Mouse (Mus musculus) gastrocnemius, adult 2 months (tissue): ENCODE results near the gene Lax1. TPM values are rescaled to one million over a fixed set of nuclear protein-coding genes. Genes with fewer than 3 reads are reported as not detected.
"Not testable (repeated sequence)": the region's sequence is repeated elsewhere in the genome, so short reads cannot be mapped to it uniquely, and the experiment has no call there.

ENCODE experiments used
- DNase-seq: peaks from one replicate; pipeline ENCODE4 v3.0.0; 2022
- H3K27ac ChIP-seq: fragments of 200-600 bp; 2 replicates; pipeline ENCODE4 v1.8.1; 2022; ENCODE audit warnings: mild to moderate bottlenecking
- H3K4me3 ChIP-seq: fragments of 200-600 bp; 2 replicates; pipeline ENCODE4 v1.8.1; 2022; ENCODE audit warnings: mild to moderate bottlenecking, moderate library complexity
- CTCF ChIP-seq: fragments of 200-600 bp; IDR thresholded peaks from 2 replicates; pipeline ENCODE4 v1.8.1; 2022; ENCODE audit warnings: antibody characterized with exemption, mild to moderate bottlenecking, moderate library complexity
- intact Hi-C: fragments of 180-260 bp; cut with DNase I; formaldehyde crosslinking; loops from one replicate; pipeline ENCODE4 v1.15.1; 2025
- total RNA-seq, 2 experiments: library from RNA; stranded (reverse); gene quantifications; 2 replicates each; pipeline ENCODE4 v1.2.3; 2021

Lax1 gene
- total RNA-seq, 2 experiments from 2014 or later: not detected

GRCm38 (mm10) chr1:133710895-133711294, 21.0 kb upstream of the Lax1 start:
- DNase-seq: no peak
- H3K27ac ChIP-seq: no peak overlapping the region
- intact Hi-C loops: no loop called here
- no peak for TF ChIP-seq CTCF
- H3K4me3 ChIP-seq: no peak overlapping the region

DNA sequence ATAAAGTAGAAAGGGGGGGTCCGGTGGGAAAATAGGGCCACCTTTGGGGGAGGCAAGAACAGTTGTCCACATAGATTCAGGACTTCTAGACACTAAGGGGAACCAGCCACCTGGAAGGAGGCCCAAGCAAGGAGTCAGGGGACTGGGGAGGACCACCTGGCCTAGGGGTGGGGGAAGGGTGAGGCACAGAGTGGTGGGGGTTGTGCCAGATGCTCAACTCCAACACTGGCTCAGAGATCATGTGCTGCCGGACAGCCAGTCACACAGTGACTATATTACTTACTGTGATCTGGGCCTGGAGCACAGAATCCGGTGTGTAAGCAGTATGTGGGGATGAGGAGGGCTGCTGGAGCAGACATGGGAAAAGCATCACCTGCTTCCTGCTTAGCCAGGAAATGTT, 19.4 kb upstream of the Lax1 start:
- intact Hi-C loops: no loop called here
- H3K27ac ChIP-seq: no peak overlapping the region
- TF ChIP-seq CTCF: no peak

DNA sequence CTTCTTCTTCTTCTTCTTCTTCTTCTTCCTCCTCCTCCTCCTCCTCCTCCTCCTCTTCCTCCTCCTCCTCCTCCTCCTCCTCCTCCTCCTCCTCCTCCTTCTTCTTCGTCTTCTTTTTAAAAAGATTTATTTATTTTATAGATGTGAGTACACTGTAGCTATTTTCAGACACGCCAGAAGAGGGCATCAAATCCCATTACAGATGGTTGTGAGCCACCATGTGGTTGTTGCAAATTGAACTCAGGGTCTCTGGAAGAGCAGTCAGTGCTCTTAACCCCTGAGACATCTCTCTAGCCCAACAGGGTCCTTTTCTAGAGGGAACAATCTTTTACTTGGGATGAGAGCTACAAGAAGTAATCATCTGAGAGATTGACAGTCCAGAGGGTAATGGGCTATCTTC, 11.9 kb upstream of the Lax1 start:
- H3K27ac ChIP-seq, H3K4me3 ChIP-seq, DNase-seq, intact Hi-C loops: not testable (repeated sequence)
- TF ChIP-seq CTCF: peak; percentile 54

More for the DNA sequence above, 19.4 kb upstream of the Lax1 start:
- no peak for DNase-seq
- H3K4me3 ChIP-seq: no peak overlapping the region

DNA sequence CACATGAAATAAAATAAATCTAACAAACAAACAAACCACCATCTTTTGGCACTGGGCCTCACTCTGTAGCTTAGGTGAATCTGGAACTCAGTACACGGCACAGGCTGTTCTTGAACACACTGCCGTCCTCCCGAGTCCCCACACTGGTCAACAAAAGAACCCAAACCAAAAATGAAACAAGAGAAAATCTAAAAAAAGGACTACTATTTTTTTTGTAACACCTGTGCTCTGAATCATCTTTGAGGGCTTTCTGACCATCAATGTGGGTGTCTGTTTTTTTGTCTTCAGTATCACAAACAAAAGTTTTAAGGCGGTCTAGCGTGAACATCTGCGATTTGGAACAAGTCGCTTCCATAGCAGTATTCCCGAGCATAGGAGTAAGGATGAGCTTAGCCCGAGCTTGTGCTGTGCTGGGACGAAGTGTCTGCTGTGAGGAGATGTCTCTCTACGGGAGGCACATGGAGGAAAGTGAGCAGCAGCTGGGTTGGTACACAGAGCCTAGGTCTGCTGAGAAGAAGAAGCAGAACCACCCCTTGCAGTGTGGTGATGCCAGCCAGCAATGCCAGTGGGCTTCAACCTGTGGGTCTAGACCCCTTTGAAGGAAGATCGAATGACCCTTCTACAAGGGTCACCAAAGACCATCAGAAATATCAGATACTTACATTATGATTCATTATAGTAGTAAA, 8.2 kb upstream of the Lax1 start:
- intact Hi-C loops: no loop called here
- no peak for TF ChIP-seq CTCF
- DNase-seq: no peak
- Histone ChIP-seq H3K4me3 (no peak overlapping the region), H3K27ac (no peak overlapping the region)

DNA sequence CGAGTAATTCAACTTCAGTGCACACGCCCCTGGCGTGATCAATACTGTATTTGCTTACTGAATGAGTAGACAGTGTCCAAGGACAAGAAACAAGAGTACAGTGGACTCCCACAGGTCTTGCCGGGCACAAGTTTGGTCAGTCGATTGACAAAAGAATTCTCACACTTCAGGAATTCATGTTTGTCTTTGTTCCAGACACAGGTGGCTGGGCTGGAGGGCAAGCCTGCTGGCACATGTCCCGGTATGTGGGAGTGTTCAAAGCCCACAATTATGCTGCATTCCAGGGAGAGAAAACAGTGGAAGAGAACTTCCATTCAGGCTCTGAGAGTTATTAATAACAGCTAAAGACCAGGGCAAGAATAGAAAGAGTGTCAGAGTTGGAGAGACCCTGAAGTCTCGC, 6.0 kb upstream of the Lax1 start:
- peak; percentile 43 for DNase-seq
- intact Hi-C loops: no loop called here
- TF ChIP-seq CTCF: no peak
- H3K4me3 ChIP-seq: no peak overlapping the region
- H3K27ac ChIP-seq: no peak overlapping the region

DNA sequence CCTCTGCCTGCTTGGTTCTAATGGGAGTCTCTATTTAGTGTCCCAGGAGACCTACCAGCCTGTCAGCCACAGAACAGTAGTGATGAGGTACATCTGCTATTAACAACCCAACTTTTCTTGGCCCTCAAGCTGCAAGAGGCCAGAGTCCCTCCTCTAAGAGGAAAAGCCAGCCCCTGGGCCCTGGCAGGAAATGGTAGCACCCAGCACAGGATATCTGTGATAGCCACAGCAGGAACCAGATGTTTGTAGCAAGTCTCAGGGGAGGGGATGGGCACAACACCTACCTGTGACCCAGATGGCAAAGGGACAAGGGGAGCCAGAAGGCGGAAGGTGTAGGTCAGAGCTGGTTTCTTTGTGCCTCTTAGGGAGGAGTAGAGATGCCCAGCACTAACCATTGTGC, 5.0 kb upstream of the Lax1 start:
- DNase-seq: no peak
- intact Hi-C loops: no loop called here
- no peak overlapping the region for H3K4me3 ChIP-seq
- no peak for TF ChIP-seq CTCF
- no peak overlapping the region for H3K27ac ChIP-seq

DNA sequence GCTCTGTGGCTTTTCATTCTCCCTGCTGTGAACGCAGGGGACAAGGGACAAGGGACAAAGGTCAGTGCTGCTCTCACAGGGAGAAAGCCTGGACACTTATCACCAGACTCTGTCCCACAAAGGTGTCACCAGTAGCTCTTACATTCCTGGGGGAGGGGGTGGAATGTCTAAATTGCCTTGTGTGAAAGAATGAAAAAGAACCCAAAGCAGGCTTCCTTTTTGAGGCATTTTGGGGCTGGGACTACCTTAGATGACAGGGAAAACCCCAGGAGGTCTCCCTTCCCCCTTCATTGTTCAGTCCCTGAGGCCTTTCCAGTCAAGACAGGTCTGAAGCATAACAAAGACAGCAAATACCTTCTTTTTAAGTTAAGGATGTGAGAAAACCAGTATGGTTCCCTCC, 4.4 kb upstream of the Lax1 start:
- Histone ChIP-seq H3K4me3 (no peak overlapping the region), H3K27ac (no peak overlapping the region)
- no peak for DNase-seq
- intact Hi-C loops: no loop called here
- no peak for TF ChIP-seq CTCF

GRCm38 (mm10) chr1:133693536-133694114, 3.7 kb upstream of the Lax1 start:
- no peak for TF ChIP-seq CTCF
- intact Hi-C loops: no loop called here
- Histone ChIP-seq H3K4me3 (no peak overlapping the region), H3K27ac (no peak overlapping the region)
- DNase-seq: no peak

- DNase-seq: no peak
- Histone ChIP-seq H3K27ac (no peak overlapping the region), H3K4me3 (no peak overlapping the region)
- TF ChIP-seq CTCF: no peak
- intact Hi-C loops: no loop called here
These were observed 2.3 kb upstream of the Lax1 start for GRCm38 (mm10) chr1:133692195-133692594.

- no peak for DNase-seq
- no peak overlapping the region for H3K27ac ChIP-seq
- no peak overlapping the region for H3K4me3 ChIP-seq
- no peak for TF ChIP-seq CTCF
- intact Hi-C loops: no loop called here
These were observed 1.1 kb upstream of the Lax1 start for GRCm38 (mm10) chr1:133691046-133691445.

GRCm38 (mm10) chr1:133688301-133688700, 1.6 kb downstream of the Lax1 start:
- intact Hi-C loops: no loop called here
- Histone ChIP-seq H3K27ac (no peak overlapping the region), H3K4me3 (no peak overlapping the region)
- no peak for DNase-seq
- no peak for TF ChIP-seq CTCF

DNA sequence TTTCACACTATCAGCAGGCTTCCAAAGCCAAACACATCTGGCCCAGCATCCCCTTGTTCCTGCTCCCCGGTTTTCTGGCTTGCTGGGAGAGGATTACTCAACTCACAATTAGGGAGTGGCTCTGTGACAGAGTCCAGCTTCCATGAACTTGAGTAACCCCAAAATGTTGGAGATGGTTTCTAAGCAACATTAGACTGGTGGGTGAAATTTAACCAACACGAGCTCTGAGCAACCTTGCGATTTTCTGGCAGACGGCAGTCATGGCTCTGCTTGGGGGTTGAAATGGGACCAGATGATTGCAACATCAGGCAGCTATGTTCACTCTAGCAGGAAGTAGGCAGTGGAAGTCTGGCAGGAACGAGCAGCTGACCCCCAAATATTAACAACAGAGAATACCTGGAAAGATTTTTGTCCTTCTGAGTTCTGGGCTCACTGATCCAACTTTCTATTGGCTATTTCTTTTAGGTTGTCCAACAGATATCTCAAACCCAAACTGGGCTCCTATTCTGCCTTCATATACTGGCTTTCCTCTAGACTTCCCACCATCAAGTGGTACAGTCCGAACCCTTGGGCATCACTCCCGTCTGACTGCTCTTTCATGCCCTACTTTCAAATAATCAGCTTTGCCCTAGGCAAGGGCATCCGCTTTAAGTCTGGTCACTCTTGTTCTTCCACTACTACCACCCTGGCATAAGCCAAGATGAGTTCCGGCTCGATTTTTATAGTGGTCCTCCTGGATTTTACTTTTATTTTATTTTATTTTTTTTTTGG, 4.0 kb downstream of the Lax1 start:
- H3K4me3 ChIP-seq: peak overlapping the region; percentile 45
- no peak for TF ChIP-seq CTCF
- intact Hi-C loops: no loop called here
- peak overlapping the region; percentile 81 for H3K27ac ChIP-seq
- peak; percentile 88 for DNase-seq

DNA sequence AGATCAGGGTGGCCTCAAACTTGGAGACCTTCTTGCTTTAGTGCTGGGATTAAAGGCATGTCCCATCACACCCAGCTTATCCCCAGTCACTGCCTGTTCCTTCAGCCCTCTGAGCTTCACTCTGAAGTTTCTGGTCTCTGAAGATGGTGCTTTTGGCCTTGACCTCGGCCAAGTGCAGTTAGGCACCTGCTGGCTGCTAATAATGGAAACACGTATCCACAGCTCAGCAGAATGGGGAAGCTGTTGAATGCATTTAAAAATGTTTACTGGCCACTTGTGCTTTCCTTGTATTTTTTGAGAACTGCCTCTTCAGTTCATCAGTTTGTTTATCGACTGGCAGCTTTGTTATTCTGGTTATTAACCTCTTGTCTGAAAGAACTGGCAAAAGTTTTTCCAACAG, 18.1 kb downstream of the Lax1 start:
- no peak for TF ChIP-seq CTCF
- Histone ChIP-seq H3K27ac (peak overlapping the region; percentile 70), H3K4me3 (no peak overlapping the region)
- intact Hi-C loops: no loop called here
- DNase-seq: no peak

- TF ChIP-seq CTCF: no peak
- H3K27ac ChIP-seq: peak overlapping the region; percentile 70
- DNase-seq: no peak
- intact Hi-C loops: no loop called here
- no peak overlapping the region for H3K4me3 ChIP-seq
These were observed 18.6 kb downstream of the Lax1 start for GRCm38 (mm10) chr1:133671266-133671665.
